Mouse (Mus musculus) B cell, adult 2 months (primary cell): ENCODE data around the gene Ptov1.
A peak's percentile ranks its signal among the peaks of the same experiment; 100 is the strongest.
"Not testable (repeated sequence)": the region's sequence is repeated elsewhere in the genome, so short reads cannot be mapped to it uniquely, and the experiment has no call there.

Source experiments
- DNase-seq, 2 experiments: peaks; one replicate each; pipeline ENCODE4 v3.0.0; 2022

The Ptov1 gene

GRCm38 (mm10) chr7:44888256-44889105, 18.9 kb upstream of the Ptov1 start:
- no peak for DNase-seq

DNA sequence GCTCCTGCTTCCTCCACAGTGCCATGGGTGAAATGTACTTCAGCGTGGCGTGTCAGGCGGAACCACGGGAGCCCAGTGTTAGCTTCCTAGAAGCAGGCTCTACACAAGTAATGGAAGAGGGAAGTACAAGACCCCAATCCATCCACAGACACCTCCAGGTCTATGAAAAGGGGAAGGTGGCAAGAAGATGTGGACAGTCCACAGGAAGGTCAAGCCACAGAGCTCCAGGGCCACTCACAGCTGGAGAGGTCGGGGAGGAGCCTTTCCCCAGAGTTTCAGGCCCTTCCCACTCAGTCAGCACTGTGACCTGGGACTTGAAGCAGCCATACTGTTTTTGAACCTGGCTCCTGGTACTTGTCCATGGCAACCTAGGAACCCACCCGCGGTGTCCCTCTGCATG, 17.4 kb upstream of the Ptov1 start:
- no peak for DNase-seq

DNA sequence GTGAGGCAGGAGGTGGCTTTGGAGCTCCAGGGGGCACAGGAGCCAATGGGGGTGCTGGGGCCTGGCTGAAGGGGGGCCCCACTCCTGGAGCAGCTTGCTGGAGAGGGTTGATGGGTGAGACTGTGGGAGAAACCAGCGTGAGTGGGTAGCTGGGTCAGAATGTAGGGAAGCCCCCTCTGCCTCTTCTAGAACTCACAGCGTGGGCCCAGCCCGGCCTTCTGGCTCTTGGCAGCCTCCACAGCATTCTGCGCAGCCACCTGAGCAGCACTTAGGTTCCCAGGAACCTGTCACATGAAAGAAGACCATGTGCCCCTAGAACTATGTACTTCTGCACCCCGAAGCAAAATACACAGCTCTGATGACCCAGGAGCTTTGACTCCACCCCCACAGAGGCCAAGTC, 15.0 kb upstream of the Ptov1 start:
- DNase-seq, result no peak

DNA sequence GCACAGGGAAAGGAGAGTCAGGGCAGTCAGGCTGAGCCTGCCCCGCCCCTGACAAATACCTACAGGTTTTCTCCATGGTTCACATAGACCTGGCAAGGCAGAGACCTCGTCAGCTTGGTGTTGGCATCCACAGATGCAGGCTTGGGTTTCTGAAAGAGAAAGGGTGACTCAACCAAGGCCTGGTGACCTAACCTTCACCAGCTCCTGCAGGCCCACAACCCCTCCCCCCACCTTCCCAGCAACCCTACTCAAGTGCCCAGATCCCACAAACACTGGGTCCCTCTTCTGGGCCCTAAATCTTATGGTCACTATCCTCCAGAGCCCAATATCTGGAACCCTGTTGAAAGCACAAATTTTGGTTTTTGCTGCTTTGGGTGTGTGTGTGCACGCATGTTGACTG, 13.4 kb upstream of the Ptov1 start:
- no peak for DNase-seq

DNA sequence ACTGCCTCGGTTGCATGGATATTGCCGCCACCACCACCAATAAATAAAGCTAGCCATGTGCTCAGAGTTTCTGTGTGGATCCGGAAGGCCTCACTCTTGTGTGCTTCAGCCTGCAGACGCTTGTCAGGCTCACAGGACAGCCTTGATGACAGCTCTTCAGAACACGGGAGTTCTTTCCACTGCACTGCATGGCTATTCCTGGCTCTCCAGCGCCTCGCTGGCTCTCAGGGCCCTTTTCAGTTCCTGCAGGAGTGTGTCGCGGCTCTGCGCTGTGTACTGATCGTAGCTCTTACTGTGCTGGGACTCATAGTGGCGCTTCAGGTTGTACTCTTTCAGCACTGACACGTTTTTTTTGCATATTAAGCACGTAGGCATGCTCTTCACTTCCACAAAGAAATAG, 8.2 kb upstream of the Ptov1 start:
- no peak for DNase-seq

GRCm38 (mm10) chr7:44871774-44872173, 2.2 kb upstream of the Ptov1 start:
- not testable (repeated sequence) for DNase-seq

DNA sequence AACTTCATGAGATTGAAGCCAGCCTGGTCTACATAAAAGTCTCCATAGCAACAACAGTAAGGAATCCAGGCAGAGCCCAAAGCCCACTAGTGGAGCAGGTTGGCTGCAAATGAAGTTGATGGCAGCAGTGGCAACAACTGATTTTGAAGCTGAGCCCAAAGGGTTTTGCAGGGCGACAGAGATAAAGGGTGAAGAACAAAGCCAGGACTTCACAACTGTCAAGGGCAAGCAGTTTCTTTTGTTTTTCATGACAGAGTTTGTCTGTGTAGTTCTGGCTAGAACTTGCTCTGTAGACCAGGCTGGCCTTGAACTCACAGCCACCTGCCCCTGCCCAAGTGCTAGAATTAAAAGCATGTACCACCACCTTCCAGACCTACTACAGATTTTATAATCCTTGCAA, 1.6 kb upstream of the Ptov1 start:
- DNase-seq, result no peak

DNA sequence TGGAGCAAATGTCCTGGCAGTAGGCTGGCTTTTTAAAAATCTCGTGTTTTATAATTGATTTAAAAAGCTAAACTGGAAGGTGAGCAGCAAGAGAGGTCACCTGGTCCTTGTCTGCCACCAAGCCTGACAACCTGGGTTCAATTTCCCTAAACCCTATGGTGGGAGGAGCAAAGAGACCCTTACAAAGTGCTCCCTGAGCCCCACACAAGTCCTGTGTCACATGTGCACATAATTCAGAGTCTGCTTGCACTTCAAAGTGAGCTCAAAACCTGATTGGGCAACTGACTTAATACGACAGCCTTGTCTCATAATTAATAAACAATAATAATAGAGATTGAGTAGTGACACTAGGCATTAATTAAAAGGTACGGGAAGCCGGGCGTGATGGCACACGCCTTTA, 1.0 kb upstream of the Ptov1 start:
- DNase-seq, result no peak

DNA sequence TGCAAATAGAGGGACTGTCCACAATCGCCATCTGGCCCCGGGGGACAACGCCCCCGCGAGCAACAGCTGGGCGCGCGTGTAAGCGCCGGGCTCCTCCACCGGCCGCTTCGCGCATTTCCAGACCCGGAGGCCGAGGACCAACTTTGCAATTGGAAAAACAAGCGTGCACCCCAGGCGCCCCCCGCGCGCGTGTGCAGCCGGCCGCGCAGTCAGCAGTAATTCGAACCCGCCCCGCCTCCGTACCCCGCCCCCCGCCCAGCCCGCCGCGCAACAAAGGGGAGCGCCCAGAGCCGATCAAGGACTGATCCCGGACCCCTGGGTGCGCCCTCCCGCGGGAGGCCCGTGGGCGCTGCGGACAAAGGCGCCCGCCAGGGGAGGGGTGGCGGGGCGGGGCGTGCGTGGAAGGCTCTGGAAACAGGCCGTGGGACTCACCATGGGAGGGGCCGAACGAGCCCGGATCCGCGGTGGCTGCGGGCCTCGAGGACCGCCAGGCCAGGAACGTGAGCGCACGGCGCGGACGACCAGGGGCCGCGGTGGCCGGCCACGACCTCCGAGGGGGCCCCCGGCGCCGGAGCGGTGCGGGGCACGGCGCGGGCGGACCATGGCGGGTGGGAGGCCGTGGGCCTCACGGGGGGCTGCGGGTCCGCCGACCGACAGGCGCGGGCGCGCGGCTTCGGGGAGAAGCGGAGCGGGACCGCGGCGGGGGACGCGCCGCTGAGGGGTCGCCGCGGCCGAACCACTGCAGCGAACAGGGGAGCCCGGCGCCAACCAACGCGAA, 480 bp downstream of the Ptov1 start:
- DNase-seq, result peak; percentile 51 to 55

DNA sequence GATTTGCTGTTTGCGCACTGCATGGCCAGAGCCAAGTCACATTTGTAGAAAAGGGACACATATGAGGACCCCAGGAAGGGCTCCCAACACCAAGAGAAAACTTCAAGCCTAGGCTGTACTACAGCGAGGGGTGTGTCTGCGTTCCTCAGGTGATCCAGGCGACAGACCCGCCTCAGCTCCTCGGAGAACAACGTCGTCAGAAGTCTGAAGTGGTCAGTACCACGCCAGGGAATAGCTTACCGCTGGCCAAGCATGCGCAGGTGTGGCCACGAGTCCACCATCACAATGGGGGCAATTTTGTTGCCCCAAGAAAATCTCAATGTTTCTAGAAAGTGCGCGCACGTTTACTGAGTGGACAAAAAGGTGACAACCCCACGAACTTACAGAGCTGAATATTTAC, 1.1 kb downstream of the Ptov1 start:
- no peak for DNase-seq

DNA sequence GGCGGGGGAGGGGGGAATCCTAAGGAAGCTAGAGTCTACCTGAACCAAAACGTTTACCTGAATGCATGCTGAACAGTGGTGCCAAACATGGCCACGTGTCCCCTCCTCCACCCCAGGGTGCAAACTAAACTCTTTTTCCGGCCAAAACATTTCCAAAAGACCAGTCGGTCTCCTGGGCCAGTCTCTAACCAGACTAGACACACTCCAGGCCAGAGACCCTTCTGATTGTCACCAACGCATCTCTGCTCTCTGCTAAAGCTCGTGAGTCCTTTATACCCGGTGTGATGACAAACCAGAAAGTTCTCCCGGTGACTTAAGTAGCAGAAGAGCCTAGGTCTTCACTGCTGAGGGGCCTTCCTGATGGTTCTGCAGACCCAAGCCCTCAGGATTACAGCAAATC, 1.8 kb downstream of the Ptov1 start:
- no peak for DNase-seq

- DNase-seq, result no peak
Measured at GRCm38 (mm10) chr7:44867010-44867702, 2.4 kb downstream of the Ptov1 start.

DNA sequence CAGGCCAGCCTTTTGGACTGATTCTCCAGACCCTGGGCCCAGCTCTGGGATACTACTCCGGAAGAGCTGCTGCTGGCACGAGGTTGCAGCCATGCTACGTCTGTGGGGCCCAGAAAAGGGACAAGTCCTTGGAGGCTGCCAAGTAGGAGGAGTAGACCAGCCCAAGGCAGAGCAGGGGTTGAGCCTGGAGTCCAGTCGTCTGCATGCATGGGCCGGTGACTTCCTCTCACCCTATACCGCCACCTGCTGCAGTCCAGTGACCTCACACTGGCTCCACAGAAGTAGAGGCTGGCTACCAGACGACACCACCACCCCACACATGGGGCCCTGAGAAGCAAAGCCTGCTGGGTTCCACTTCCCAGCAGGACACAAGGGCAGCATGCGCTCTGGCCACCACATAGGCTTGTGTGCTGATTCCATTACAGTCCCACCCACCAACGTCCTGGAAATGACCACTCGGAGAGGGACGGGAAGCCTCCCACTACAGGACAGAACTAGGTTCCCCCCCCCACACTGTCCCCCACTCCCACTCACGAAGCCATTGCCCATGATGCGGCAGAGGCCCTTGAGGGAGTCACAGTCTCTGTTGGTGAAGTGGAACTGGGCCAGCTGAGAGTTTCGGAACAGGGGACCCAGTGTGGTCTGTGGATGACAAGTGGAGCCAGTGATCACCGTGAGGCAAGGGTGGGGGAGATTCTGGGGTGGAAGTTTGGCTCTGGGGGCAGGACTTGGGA, 3.1 kb downstream of the Ptov1 start:
- DNase-seq, result no peak

GRCm38 (mm10) chr7:44864595-44865542, 4.7 kb downstream of the Ptov1 start:
- no peak for DNase-seq

- DNase-seq, result no peak
Measured at GRCm38 (mm10) chr7:44863982-44864494, 5.5 kb downstream of the Ptov1 start.

- DNase-seq, result no peak
Measured at GRCm38 (mm10) chr7:44863210-44863609, 6.4 kb downstream of the Ptov1 start.

- DNase-seq, result no peak
Measured at GRCm38 (mm10) chr7:44862434-44862833, 7.2 kb downstream of the Ptov1 start.

DNA sequence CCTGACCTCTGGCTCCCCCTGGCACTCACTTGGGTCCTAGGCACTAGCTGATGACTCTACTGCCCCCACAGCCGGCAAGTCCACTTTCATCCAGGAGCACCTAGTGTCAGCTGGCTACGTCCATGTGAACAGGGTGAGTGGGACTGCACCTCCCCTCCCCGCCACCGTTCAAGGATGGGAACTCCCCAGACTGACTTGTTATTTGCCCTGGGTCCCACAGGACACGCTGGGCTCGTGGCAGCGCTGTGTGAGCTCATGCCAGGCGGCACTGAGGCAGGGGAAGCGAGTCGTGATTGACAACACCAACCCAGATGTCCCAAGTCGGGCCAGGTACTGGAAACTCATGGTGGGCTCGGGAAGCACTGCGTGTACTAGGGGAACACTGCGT, 8.2 kb downstream of the Ptov1 start:
- no peak for DNase-seq

- DNase-seq, result peak; percentile 79
Measured at GRCm38 (mm10) chr7:44860576-44861428, 8.8 kb downstream of the Ptov1 start.

- DNase-seq, result no peak
Measured at GRCm38 (mm10) chr7:44859896-44860295, 9.7 kb downstream of the Ptov1 start.

- peak; percentile 58 to 63 for DNase-seq
Measured at GRCm38 (mm10) chr7:44857905-44858304, 11.7 kb downstream of the Ptov1 start.
